Mouse (Mus musculus): ENCODE data around the gene Rbfox3. TPM values are rescaled to one million over a fixed set of nuclear protein-coding genes. Genes with fewer than 3 reads are reported as not detected.

Rbfox3 gene
- polyA plus RNA-seq, 1 experiment from 2014 or later: 0.37 TPM

Small RNAs within 50 kb of the gene (microRNA-seq; reads per million reads assigned to microRNA genes)
- gene Gm25040: not detected

Other genes with a start within 250 kb of the Rbfox3 start
- gene Enpp7, start 76.6 kb upstream of the Rbfox3 start, polyA plus RNA-seq (2014; fragmentation: Nextera tagmentation; extraction: Ambion mirVana): not detected in 2 replicates
- gene Cbx2, start 111.4 kb upstream of the Rbfox3 start, polyA plus RNA-seq (2014; fragmentation: Nextera tagmentation; extraction: Ambion mirVana): 19.9 and 38.2 TPM in 2 replicates
- 7.8 and 10.9 TPM in 2 replicates for gene Cbx8, start 129.4 kb upstream of the Rbfox3 start, polyA plus RNA-seq (2014; fragmentation: Nextera tagmentation; extraction: Ambion mirVana)
- 4.9 and 8.3 TPM in 2 replicates for gene Cbx4, start 174.6 kb upstream of the Rbfox3 start, polyA plus RNA-seq (2014; fragmentation: Nextera tagmentation; extraction: Ambion mirVana)

Data from kidney, embryonic 14.5 days (tissue).